Mouse (Mus musculus) olfactory bulb, adult 2 months (tissue): ENCODE measurements around the gene Car8. TPM values are rescaled to one million over a fixed set of nuclear protein-coding genes. Genes with fewer than 3 reads are reported as not detected.

Experiments
- H3K27ac ChIP-seq: fragments of 200-500 bp; 2 replicates; pipeline ENCODE4 v1.5.1; 2012; ENCODE audit warnings: low read depth, low read length; ENCODE audit not compliant: insufficient read depth
- H3K4me1 ChIP-seq: fragments of 200-500 bp; 2 replicates; pipeline ENCODE4 v1.6.1; 2012; ENCODE audit warnings: low read length; ENCODE audit not compliant: control insufficient read depth, insufficient read depth
- H3K4me3 ChIP-seq: fragments of 200-500 bp; 2 replicates; pipeline ENCODE4 v1.5.1; 2012; ENCODE audit warnings: mild to moderate bottlenecking, low read depth, low read length, moderate library complexity; ENCODE audit not compliant: insufficient read depth
- CTCF ChIP-seq: fragments of 200-500 bp; IDR thresholded peaks from 2 replicates; pipeline ENCODE4 v1.5.1; 2012; ENCODE audit warnings: low read depth, mild to moderate bottlenecking, low read length, moderate library complexity; ENCODE audit not compliant: insufficient read depth
- POLR2A ChIP-seq: fragments of 200-500 bp; IDR thresholded peaks from 2 replicates; pipeline ENCODE4 v1.6.1; 2012; ENCODE audit warnings: mild to moderate bottlenecking, low read depth, low read length, moderate library complexity; ENCODE audit not compliant: insufficient read depth
- WGBS: fragments of 180-500 bp; shearing (Covaris S2); methylation state at CpG from one replicate; pipeline ENCODE4 v1.1.7; 2018; 5-methylcytosine and 5-hydroxymethylcytosine counted together
- polyA plus RNA-seq: library from polyadenylated mRNA; stranded (reverse); fragments of >200 nt; gene quantifications from 2 replicates; pipeline ENCODE4 v1.2.4, GENCODE M21; 2012; ENCODE audit warnings: low replicate concordance; ENCODE audit not compliant: missing spikeins, insufficient read depth, insufficient read length

Car8 gene
- polyA plus RNA-seq, 1 experiment = not detected

- Histone ChIP-seq H3K4me3 (no peak overlapping the region), H3K4me1 (no peaks in the 10 kb centered on the region), H3K27ac (no peak overlapping the region)
- WGBS = 98% methylated on average over 1 of the region's 1 CpGs
- TF ChIP-seq POLR2A (no peak), CTCF (no peak)
Measured at GRCm38 (mm10) chr4:8207924-8208323, 30.9 kb downstream of the Car8 start.

- no peaks in the 10 kb centered on the region for H3K4me1 ChIP-seq
- no peak overlapping the region for H3K27ac ChIP-seq
- WGBS = 94% methylated on average over 6 of the region's 6 CpGs
- TF ChIP-seq CTCF (no peak), POLR2A (no peak)
- no peak overlapping the region for H3K4me3 ChIP-seq
Measured at GRCm38 (mm10) chr4:8206918-8207573, 31.8 kb downstream of the Car8 start.

- TF ChIP-seq POLR2A (no peak), CTCF (no peak)
- no peak overlapping the region for H3K4me3 ChIP-seq
- H3K27ac ChIP-seq = no peak overlapping the region
- WGBS = 72% methylated on average over 4 of the region's 4 CpGs
- H3K4me1 ChIP-seq = no peaks in the 10 kb centered on the region
Measured at GRCm38 (mm10) chr4:8205089-8205649, 33.7 kb downstream of the Car8 start.

- TF ChIP-seq POLR2A (no peak), CTCF (no peak)
- Histone ChIP-seq H3K4me3 (no peak overlapping the region), H3K27ac (no peak overlapping the region), H3K4me1 (no peaks in the 10 kb centered on the region)
- WGBS = 51% methylated on average over 1 of the region's 1 CpGs
Measured at GRCm38 (mm10) chr4:8203367-8203766, 35.5 kb downstream of the Car8 start.

GRCm38 (mm10) chr4:8201631-8202030, 37.2 kb downstream of the Car8 start:
- 95% methylated on average over 2 of the region's 2 CpGs for WGBS
- TF ChIP-seq POLR2A (no peak), CTCF (no peak)
- H3K27ac ChIP-seq = no peak overlapping the region
- H3K4me3 ChIP-seq = no peak overlapping the region
- H3K4me1 ChIP-seq = no peaks in the 10 kb centered on the region

- 88% methylated on average over 5 of the region's 5 CpGs for WGBS
- TF ChIP-seq CTCF (no peak), POLR2A (no peak)
- no peaks in the 10 kb centered on the region for H3K4me1 ChIP-seq
Measured at GRCm38 (mm10) chr4:8200081-8200480, 38.8 kb downstream of the Car8 start.

GRCm38 (mm10) chr4:8198033-8198432, 40.8 kb downstream of the Car8 start:
- H3K4me3 ChIP-seq = no peak overlapping the region
- TF ChIP-seq CTCF (no peak), POLR2A (no peak)
- WGBS = 58% methylated on average over 5 of the region's 5 CpGs
- no peaks in the 10 kb centered on the region for H3K4me1 ChIP-seq
- no peak overlapping the region for H3K27ac ChIP-seq

More at GRCm38 (mm10) chr4:8200081-8200480, 38.8 kb downstream of the Car8 start:
- Histone ChIP-seq H3K4me3 (no peak overlapping the region), H3K27ac (no peak overlapping the region)

- Histone ChIP-seq H3K4me3 (no peak overlapping the region), H3K4me1 (no peaks in the 10 kb centered on the region), H3K27ac (no peak overlapping the region)
- TF ChIP-seq CTCF = no peak
- no peak for TF ChIP-seq POLR2A
- WGBS = 72% methylated on average over 4 of the region's 4 CpGs
Measured at GRCm38 (mm10) chr4:8190441-8190840, 48.4 kb downstream of the Car8 start.

GRCm38 (mm10) chr4:8186921-8187687, 51.7 kb downstream of the Car8 start:
- no peak overlapping the region for H3K27ac ChIP-seq
- no peak overlapping the region for H3K4me3 ChIP-seq
- 85% methylated on average over 8 of the region's 8 CpGs for WGBS
- TF ChIP-seq POLR2A (no peak), CTCF (no peak)
- no peaks in the 10 kb centered on the region for H3K4me1 ChIP-seq
